Mouse (Mus musculus) gonadal fat pad, adult 2 months (tissue): ENCODE results near the gene Nhsl2. TPM values are rescaled to one million over a fixed set of nuclear protein-coding genes. Genes with fewer than 3 reads are reported as not detected.
"Not testable (repeated sequence)": the region's sequence is repeated elsewhere in the genome, so short reads cannot be mapped to it uniquely, and the experiment has no call there.

ENCODE experiments used
- DNase-seq: peaks from one replicate; pipeline ENCODE4 v3.0.0-alpha.2; 2012; ENCODE audit warnings: low read depth
- polyA plus RNA-seq: library from polyadenylated mRNA; depleted of rRNA; stranded (reverse); fragments of >200 nt; gene quantifications from 2 replicates; pipeline ENCODE4 v1.2.3, GENCODE M21; 2012; rRNA removed

The Nhsl2 gene
- polyA plus RNA-seq, 1 experiment = 2.9 TPM

GRCm38 (mm10) chrX:102082340-102082739, 233.2 kb downstream of the Nhsl2 start:
- DNase-seq = no peak

GRCm38 (mm10) chrX:102085798-102086443, 236.7 kb downstream of the Nhsl2 start:
- no peak for DNase-seq

GRCm38 (mm10) chrX:102090605-102091004, 241.4 kb downstream of the Nhsl2 start:
- no peak for DNase-seq

- DNase-seq = no peak
These were observed 245.3 kb downstream of the Nhsl2 start for GRCm38 (mm10) chrX:102094381-102094904.

GRCm38 (mm10) chrX:102101886-102102285, 252.7 kb downstream of the Nhsl2 start:
- no peak for DNase-seq

- DNase-seq = not testable (repeated sequence)
These were observed 254.6 kb downstream of the Nhsl2 start for GRCm38 (mm10) chrX:102103830-102104229.

- not testable (repeated sequence) for DNase-seq
These were observed 260.2 kb downstream of the Nhsl2 start for GRCm38 (mm10) chrX:102109349-102109748.

- no peak for DNase-seq
These were observed 266.5 kb downstream of the Nhsl2 start for GRCm38 (mm10) chrX:102115676-102116075.

- peak; percentile 84 for DNase-seq
These were observed 270.1 kb downstream of the Nhsl2 start, which contains the start of gene Pin4 for GRCm38 (mm10) chrX:102119042-102119864. Gene Pin4 (plus strand): TSS chrX:102119447.

- DNase-seq = no peak
These were observed 272.1 kb downstream of the Nhsl2 start for GRCm38 (mm10) chrX:102121321-102121720.

GRCm38 (mm10) chrX:102141157-102141556, 292.0 kb downstream of the Nhsl2 start:
- DNase-seq = no peak

Other genes with a start within 250 kb of the Nhsl2 start
- 123 and 125 TPM in 2 replicates for gene Ogt, start 209.3 kb upstream of the Nhsl2 start, polyA plus RNA-seq
- gene Cxcr3, start 115.1 kb upstream of the Nhsl2 start, polyA plus RNA-seq = 2.4 and 2.8 TPM in 2 replicates
- 0.32 TPM in 1 of 2 replicates, not detected in the other for gene Gm4779, start 55.0 kb upstream of the Nhsl2 start, polyA plus RNA-seq
- 0.07 TPM in 1 of 2 replicates, not detected in the other for gene 8030474K03Rik, start 54.7 kb upstream of the Nhsl2 start, polyA plus RNA-seq
- 22.2 and 26.7 TPM in 2 replicates for gene Rtl5, start 221.9 kb downstream of the Nhsl2 start, polyA plus RNA-seq